Mouse (Mus musculus): ENCODE data around the gene Mal.

DNA sequence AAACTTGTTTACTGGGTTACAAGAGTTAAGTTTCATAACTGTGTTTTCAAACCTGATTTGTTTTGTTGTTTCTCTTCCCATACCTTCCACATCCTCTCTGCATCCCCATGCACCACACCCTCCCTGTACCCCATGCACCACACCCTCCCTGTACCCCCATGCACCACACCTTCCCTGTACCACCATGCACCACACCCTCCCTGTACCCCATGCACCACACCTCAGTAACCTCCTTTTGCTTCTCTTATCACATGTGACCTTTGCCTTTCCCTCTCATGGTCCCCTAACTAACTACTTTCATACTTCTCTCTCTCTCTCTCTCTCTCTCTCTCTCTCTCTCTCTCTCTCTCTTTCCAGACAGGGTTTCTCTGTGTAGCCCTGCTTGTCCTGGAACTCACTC lies 10.5 kb upstream of the Mal start:
- TF ChIP-seq CTCF (IDR thresholded peaks at IDR 0.05; ENCODE audit: borderline replicate concordance, control insufficient read depth, extremely low read depth, insufficient read depth, low read length, poor library complexity) (no peak), POLR2A (IDR thresholded peaks at IDR 0.05; ENCODE audit: control insufficient read depth, extremely low read depth, insufficient read depth, low read length, poor library complexity) (no peak)

Data from thymus, adult 2 months (tissue).